Comparison of ENCODE assay signal across 9 mouse cellular contexts in genomic region chr11:85642591-85642990, GRCm38 (mm10).
DNase-seq lines count a peak whose midpoint lies in the region.
"Had no signal": no experiment of that assay in that cellular context is flagged by ENCODE, and none has a peak within 500 bp of the region (broad histone marks: within the 10 kb centered on the region; RNA-seq: fewer than 3 reads in every experiment).

No protein-coding gene starts in this region.

- DNase-seq in kidney, postnatal 10 days: peak; percentile 43
- no peak for DNase-seq in kidney, adult 8-10 months
- peak; percentile 24 for DNase-seq in urinary bladder, postnatal 14 days (ENCODE audit: low spot score)
- no peak for DNase-seq in urinary bladder, postnatal 4 days (ENCODE audit: low spot score in 2 of 2)
- peak; percentile 24 to 27 for DNase-seq in layer of hippocampus, postnatal 36 days
- DNase-seq in telencephalon, adult 2 months (ENCODE audit: low read depth, low spot score): peak; percentile 80
- no peak for DNase-seq in thymus, adult 18-20 months
- DNase-seq in T-cell, adult 2 months (ENCODE audit: low spot score): no peak
- DNase-seq: cerebellum, postnatal 36 days had no signal

Comparison
In these comparisons a context has a peak if more than half of its experiments do, and no peak if none do; other contexts are left out.
1. DNase-seq: peak in kidney, postnatal 10 days (single experiment), urinary bladder, postnatal 14 days (single experiment), layer of hippocampus, postnatal 36 days (2 of 2) and telencephalon, adult 2 months (single experiment); none in kidney, adult 8-10 months (0 of 2), urinary bladder, postnatal 4 days (0 of 2), thymus, adult 18-20 months (0 of 2) and T-cell, adult 2 months (single experiment).